Mouse (Mus musculus): Measurements from ENCODE around the gene Batf.
"Not testable (repeated sequence)": the region's sequence is repeated elsewhere in the genome, so short reads cannot be mapped to it uniquely, and the experiment has no call there.

The Batf gene

GRCm38 (mm10) chr12:85686466-85687216 lies at the start of gene Batf:
TSS of gene Batf (plus strand) at chr12:85686669.
- no peak for ATAC-seq (ENCODE audit: low TSS enrichment)

DNA sequence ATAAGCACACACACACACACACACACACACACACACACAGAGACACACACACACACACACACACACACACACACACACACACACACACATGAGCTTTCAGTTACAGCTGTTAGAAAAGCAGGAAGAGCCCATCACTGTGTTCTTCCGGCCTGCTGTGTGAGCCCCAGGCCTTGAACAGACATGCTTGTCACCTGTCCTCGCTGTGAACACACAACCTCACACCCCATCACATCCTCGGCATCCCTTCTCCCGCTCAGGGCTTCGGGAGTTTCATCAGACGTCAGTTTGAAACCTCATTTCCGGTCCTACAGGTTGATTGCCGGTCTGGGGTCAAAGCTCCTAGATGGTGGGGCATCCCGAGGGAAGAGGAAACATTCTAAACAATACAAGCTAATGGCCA lies 48.5 kb upstream of the Batf start:
- ATAC-seq (ENCODE audit: low TSS enrichment) = no peak

DNA sequence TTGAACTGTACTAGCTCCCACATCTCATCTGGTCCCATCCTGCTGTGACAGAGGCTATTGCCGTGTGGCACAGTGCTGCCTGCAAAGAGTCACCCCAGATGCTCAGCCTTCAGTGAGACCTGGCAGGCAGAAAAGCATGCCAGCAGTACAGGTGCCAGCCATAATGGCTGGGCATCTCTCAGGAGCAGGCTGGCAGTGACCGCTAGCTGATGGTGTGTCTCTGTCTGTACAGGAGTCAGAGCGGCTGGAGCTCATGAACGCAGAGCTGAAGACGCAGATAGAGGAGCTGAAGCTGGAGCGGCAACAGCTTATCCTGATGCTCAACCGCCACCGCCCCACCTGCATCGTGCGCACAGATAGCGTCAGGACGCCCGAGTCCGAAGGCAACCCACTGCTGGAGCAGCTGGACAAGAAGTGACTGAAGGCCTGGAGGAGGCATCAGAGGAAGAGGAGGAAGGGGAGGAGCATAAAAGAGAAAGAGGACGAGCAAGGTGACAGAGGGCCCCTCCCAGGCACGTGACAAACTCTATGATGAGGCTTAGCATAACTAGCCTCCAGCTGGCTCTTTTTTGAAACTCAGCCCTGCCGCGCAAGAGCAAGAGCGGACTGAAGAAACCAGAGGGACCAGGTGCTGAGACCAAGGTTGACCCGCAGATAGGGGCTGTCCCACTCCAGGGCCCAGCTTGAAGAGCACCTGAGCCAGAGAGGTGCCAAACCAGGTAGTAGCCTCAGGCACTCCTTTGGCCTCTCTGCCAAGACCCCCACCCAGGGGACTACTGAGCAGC lies 47.7 kb upstream of the Batf start:
- peak; percentile 15; the same call in 1 of the 2 replicates for ATAC-seq (ENCODE audit: low TSS enrichment)

GRCm38 (mm10) chr12:85639326-85640008 lies 47.0 kb upstream of the Batf start:
- ATAC-seq (ENCODE audit: low TSS enrichment) = peak; percentile 26; the same call in 1 of the 2 replicates

GRCm38 (mm10) chr12:85640852-85641563 lies 45.5 kb upstream of the Batf start:
- no peak for ATAC-seq (ENCODE audit: low TSS enrichment)

GRCm38 (mm10) chr12:85641564-85641931 lies 44.9 kb upstream of the Batf start:
- no peak for ATAC-seq (ENCODE audit: low TSS enrichment)

GRCm38 (mm10) chr12:85643735-85644134 lies 42.7 kb upstream of the Batf start:
- ATAC-seq (ENCODE audit: low TSS enrichment) = no peak

DNA sequence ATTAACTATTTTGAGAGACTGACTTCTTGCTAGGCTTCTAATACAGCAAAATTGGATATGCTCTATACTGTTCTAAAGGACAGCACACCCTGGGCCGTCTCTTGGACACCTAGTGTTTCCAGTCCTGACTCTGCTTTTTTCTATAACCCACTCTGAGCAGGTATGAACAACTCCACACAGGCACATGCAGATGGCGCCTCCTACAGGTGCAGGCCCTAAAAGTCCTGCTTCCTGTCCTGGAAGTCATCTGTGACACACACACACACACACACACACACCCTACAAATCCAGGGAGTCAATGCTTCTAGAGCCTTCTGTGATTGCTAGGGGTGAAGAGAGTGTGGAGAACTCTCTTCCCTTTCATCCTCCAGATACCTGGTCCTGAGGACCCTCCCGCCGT lies 40.8 kb upstream of the Batf start:
- ATAC-seq (ENCODE audit: low TSS enrichment) = peak; percentile 1; the same call in 1 of the 2 replicates

GRCm38 (mm10) chr12:85647346-85647745 lies 39.1 kb upstream of the Batf start:
- ATAC-seq (ENCODE audit: low TSS enrichment) = peak; percentile 38

DNA sequence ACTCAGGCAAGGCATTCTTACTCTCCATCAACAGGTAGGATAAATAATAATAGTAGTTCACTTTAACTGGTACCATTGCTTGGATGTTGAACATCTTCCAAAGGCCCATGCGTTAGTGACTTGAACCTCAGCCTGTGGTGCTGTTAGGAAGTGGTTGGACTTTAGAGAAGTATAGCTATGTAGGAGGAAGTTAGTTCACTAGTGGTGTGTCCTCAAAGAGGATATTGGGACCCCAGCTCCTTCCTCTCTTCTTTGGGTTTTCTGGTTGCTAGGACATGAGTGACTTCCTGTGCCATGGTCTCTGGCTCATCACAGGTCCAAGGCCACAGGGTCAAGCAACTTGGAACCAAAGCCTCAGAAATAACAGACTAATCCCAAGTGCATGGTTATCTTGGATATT lies 38.5 kb upstream of the Batf start:
- ATAC-seq (ENCODE audit: low TSS enrichment) = no peak

- no peak for ATAC-seq (ENCODE audit: low TSS enrichment)
Measured at GRCm38 (mm10) chr12:85659319-85659718, 27.1 kb upstream of the Batf start.

DNA sequence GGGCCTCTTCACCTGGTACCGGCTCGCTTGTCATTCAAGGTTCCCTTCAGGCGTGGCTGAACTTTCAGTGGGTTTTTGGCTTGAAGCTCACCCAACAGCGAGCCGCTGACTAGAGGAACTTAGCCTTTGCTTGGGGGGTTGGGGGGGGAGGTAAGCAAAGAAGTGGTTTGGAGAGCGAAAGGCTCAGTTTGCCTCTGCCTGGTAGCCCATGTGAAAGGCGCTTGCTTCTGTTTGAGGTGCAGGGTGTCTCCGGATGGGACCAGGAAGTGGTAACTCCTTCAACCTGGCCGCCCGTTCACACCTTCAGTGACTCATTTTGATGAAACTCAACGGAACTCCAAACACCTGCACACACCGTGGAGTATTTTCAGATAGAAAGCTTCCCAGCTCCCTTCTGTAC lies 25.6 kb upstream of the Batf start:
- ATAC-seq (ENCODE audit: low TSS enrichment) = no peak

GRCm38 (mm10) chr12:85662232-85662631 lies 24.2 kb upstream of the Batf start:
- not testable (repeated sequence) for ATAC-seq (ENCODE audit: low TSS enrichment)

DNA sequence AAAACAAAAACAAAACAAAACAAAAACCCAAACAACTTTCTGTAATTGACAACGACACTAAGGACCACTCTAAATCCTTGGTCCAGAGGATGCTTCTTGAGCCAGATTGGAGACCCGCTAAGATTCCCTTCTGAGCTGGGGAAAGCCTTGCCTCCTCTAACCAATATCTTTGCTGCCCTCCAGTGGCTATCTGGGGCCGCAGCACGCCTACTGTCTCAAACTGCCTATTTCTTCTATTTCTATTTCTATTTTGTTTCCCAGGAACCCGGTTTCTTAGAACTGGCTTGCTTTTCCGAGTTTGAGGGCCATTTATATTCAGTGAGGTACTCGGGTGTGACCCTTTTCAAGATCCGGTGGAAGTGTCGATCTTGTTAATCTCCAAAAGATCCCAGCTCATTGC lies 23.6 kb upstream of the Batf start:
- ATAC-seq (ENCODE audit: low TSS enrichment) = peak; percentile 86

DNA sequence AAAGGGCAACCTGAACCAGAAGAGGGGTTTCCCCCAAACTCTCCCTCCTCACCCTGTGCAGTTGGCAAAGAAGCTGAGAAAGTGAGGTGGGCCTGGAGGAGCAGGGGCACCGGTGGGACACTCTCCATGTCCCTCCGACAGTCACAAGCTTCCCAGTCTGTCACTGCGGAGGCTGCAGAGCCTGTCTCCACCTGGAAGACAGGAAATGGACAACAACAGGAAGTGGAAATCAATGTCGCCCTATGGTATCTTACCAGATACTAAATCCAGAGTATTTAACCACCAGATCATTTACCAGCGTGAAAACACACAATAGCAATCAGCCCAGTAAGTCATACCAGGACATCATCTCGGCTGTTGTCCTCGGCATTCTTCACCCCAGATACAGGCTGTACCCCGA lies 20.4 kb upstream of the Batf start:
- ATAC-seq (ENCODE audit: low TSS enrichment) = no peak

GRCm38 (mm10) chr12:85667071-85667470 lies 19.4 kb upstream of the Batf start:
- ATAC-seq (ENCODE audit: low TSS enrichment) = no peak

GRCm38 (mm10) chr12:85668696-85669095 lies 17.8 kb upstream of the Batf start:
- ATAC-seq (ENCODE audit: low TSS enrichment) = 0 out of 2 replicates have a peak, but pooled peaks have one; percentile 38

GRCm38 (mm10) chr12:85670080-85670479 lies 16.4 kb upstream of the Batf start:
- no peak for ATAC-seq (ENCODE audit: low TSS enrichment)

DNA sequence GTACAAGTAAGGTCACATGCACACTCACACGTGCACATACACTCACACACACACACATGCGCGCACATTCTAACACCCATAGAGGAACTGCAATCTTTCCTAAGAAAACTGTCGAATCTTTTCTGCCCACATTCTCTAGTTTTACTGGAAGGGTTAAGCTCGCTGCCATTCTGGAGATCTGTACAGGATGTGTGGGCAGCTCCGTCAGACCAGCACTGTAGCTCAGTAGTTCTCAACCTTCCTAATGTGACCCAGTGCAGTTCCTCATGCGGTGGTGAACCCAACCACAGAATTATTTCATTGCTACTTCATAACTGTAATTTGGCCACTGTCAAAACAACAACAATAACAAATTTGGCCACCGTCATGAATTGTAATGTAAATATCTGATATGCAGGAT lies 12.6 kb upstream of the Batf start:
- ATAC-seq (ENCODE audit: low TSS enrichment) = no peak

- no peak for ATAC-seq (ENCODE audit: low TSS enrichment)
Measured at GRCm38 (mm10) chr12:85679117-85679516, 7.4 kb upstream of the Batf start.

DNA sequence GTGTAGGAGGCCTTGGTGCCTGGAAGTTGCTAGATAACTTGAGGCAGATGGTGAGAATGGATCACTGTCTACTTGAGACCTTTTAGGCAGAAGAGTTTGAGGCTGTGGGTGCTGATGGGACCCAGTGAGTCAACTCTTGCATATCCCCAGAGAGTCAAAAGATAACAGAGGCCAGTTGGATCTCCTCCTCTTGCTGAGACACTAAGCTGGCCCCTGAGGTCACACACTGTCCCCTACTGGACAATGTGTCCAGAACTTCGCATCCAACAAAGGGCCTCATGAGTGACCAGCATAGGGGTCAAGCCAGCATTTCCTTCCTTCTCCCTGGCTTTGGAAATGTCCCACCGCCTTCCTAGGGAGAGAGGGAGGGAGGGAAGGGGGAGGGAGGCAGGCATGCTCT lies 6.7 kb upstream of the Batf start:
- no peak for ATAC-seq (ENCODE audit: low TSS enrichment)

DNA sequence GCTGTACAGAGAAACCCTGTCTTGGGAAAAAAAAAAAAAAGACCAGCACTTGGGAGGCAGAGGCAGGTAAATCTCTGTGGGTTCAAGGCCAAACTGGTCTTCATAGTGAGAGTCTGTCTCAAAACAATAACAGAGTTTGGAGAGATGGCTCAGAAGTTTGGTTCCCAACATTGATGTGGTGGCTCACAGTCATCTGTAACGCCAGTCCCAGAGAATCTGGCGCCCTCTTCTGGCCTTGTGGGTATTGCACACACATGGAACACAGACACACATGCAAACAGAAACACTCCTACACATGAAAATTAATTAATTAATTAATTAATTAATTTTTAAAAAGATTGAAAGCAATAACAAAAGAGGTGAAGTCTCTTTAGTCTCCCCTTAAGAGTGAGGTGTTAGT lies 4.1 kb upstream of the Batf start:
- no peak for ATAC-seq (ENCODE audit: low TSS enrichment)

Measured in frontal cortex, adult (tissue).